Mouse (Mus musculus): ENCODE measurements around the gene Tsfm.
"Not testable (repeated sequence)": the region's sequence is repeated elsewhere in the genome, so short reads cannot be mapped to it uniquely, and the experiment has no call there.

Tsfm gene

DNA sequence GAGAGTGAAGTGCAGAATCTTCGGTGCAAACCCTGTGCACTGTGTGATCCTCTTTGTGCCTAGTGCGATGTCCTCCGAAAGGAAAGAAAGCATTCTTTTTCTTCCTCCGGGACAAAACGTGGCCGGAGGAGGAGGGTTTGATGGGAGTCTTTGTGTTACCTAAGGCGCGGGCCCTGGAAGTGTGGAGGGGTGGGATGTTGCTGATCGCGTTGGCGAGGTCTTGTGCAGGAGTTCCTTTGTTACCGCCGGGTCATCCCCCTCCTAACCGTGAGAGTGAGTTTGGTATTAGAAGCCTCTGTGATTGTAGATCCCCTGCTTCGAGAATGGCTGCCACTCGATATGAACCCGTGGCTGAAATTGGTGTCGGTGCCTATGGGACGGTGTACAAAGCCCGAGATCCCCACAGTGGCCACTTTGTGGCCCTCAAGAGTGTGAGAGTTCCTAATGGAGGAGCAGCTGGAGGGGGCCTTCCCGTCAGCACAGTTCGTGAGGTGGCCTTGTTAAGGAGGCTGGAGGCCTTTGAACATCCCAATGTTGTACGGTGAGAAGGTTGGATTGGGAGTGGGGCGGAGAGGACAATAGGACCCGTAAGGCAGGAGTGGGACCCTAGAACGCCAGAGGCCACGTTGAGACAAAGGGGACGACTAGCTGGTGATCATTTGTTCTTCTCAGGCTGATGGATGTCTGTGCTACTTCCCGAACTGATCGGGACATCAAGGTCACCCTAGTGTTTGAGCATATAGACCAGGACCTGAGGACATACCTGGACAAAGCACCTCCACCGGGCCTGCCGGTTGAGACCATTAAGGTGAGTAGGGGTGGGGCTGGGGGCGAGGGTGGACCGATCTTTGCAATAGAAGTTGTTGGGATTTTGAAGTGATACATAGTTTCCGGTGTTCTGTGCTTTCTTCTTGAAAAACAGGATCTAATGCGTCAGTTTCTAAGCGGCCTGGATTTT, 33.6 kb upstream of the Tsfm start:
- no peak for DNase-seq (ENCODE audit: low spot score)

DNA sequence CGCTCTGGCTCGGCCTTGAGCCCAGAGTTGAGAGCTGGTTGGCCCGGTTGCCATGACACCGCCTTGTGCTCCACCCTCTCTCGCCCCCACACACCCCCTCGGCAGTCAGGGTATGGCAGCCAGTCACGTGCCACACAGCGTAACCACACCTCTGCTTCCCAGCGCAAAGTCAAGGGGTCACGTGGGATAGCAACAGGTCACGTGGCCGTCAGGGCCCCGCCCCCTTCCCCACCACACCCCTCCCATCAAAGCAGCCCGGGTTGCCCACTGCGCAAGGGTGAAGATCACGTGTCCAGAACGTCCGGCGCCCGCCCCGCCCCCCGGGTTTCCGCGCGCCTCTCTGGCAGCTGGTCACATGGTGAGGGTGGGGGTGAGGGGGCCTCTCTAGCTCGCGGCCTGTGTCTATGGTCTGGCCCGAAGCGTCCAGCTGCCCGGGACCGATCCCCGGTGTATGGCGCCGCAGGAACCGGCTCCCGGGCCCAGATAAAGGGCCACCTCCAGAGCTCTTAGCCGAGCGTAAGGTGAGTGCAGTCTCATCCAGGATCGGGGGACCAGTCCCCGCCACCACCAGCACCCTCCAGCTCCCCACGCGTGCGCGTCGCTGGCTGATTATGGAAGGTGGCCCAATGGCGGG, 32.7 kb upstream of the Tsfm start, which contains the start of gene Cdk4:
Cdk4 (plus strand) TSS at position 296 of the 634 bp plus-strand sequence.
- peak; percentile 97 for DNase-seq (ENCODE audit: low spot score)

DNA sequence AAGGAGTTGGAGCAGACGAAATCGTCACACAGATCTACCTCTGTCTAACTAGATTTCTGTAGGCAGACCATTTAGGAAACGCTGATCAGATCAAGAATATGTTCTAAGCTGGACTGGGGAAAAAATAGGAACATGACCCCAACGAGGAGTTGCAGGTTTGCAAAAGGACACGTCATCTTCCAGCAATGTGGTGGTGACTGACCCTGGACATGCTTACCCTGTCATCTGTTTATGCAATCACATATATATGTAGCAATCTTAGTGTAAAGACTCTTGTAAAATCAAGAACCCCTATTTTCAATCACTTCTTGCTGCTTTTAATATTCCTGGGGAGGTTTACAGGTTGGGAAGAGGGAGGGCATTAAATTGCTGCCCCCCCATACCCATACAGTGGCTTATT, 31.9 kb upstream of the Tsfm start:
- DNase-seq (ENCODE audit: low spot score): no peak

DNA sequence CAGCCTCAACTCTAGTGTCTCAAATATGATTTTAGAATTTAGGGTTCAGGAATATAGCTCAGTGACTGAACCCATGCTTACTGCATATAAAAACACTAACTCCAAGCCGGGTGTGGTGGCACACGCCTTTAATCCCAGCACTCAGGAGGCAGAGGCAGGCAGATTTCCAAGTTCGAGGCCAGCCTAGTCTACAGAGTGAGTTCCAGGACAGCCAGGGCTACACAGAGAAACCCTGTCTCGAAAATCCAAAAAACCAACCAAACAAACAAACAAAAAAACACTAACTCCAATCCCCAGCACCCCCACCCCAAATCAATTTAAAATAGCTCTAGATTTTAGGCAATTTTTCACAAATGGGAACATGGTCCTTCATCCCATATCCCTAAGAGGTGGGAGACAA, 31.5 kb upstream of the Tsfm start:
- not testable (repeated sequence) for DNase-seq (ENCODE audit: low spot score)

DNA sequence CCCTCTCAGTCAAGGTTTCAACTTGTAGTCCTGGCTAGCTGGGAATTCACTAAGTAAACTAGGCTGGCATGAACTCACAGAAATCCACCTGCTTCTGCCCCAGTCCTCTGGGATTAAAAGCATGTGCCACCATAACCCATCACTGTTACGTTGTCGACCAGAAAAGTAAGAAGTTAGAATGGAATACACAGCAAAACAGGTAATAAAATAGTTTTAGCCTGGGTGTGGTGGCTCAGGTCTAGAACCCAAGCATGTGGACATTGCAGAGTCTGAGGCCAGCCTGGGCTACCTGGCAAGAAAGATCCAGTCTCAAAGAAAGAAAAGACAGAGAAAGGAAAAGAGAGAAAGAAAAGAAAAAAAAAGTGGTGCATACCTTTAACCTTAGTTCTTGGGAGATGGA, 30.9 kb upstream of the Tsfm start:
- no peak for DNase-seq (ENCODE audit: low spot score)

DNA sequence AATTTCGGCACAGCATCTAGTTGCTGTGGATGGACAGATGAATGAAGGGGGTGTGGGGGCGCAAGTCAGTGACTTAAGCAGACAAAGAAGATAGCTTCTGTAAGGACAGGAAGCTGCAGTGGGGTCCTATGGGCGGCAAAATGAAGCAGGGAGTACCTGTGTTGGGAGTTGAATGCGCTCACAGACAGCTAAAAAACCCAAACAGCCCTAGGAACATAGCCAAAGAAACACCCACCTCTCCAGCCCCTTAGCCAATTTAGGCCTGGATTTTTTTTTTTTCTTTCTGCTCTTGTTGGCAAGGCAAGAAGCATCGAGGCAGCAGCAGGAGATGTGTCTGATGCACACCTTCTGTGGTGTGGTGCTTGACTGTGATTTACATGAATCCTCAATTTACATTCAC, 30.4 kb upstream of the Tsfm start:
- no peak for DNase-seq (ENCODE audit: low spot score)

DNA sequence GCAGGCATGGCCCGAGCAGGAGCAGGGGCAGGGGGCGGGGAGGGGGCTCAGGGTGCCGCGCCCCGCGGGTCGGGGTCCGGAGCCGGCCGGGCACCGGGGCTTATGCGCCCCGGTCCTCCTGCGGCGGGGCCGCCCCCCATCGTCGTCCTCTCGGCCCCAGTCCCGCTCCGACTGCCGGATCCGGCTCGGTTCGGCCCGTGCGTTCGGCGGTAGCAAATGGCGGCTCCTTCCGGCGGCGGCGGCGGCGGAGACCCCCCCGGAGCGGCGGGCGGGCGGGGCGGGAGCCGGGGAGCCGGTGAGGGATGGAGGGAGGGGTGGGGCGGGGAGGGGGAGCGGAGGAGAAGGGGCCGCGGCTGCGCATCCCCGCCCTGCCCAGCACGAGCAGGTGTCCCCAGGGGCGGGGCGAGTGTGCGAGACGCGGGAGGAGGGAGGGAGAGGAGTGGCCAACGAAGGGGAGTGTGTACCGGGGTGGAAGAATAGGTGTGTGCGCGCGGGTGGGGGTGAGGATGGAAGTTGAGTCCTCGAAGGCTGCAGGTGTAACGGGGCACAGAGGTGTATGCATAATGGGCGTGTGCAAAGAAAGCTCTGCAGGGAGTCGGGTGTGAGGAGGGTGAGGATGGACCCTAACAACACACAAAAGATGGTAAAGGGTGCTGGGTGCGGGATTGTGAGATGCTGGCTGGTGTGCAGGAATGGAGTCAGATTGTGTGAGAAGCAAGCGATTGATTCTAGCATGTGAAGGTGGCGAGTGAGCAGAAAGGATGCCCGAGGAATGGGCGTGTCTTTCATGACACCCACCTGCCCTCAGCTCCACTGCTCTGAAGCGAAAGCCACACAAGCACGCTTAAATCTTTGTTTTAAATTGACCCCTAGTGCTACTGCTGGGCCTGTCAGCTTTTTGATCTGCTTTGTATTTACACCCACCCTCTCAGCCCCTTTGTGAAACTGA, 29.6 kb upstream of the Tsfm start, which contains the start of gene March9:
March9 (minus strand) TSS at position 217 of the 949 bp plus-strand sequence.
- peak; percentile 81 for DNase-seq (ENCODE audit: low spot score)

DNA sequence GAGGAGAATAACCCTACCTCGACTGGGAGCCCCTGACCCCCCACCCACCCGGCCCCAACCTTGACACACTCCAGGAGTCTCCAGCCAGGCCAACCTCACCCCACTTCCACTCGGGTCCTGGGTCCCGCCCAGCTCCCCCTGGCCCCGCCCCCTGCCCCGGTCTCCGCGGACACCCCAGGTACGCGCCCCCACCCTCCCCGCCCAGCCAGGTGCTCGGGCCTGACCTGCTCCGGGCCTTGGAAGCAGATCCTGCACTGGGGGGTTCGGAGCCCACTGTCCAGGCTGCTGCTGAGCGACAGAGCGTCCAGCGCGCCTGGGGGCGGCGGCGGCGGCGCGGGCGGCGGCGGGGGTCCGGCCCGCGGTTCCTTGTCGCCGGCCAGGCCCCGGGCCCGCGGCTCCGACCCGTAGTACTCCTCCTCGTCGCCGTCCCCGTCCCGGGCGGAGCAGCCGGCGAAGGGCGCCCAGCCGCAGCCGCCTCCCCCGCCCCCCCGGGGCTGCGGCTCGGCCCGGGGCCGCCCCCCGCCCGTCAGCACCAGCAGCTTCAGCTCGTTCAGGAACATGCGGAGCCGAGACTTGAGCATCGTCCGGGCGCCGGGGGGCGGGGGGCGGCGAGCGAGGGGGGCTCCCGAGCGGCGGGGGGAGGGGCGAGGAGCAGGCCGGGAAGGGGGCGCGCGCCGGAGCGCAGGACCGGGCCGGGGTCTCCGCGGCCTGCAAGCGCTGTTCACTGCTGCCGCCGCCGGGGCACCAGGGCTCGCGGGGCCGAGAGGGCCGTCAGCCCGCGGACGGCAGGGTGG, 28.7 kb upstream of the Tsfm start:
- no peak for DNase-seq (ENCODE audit: low spot score)

DNA sequence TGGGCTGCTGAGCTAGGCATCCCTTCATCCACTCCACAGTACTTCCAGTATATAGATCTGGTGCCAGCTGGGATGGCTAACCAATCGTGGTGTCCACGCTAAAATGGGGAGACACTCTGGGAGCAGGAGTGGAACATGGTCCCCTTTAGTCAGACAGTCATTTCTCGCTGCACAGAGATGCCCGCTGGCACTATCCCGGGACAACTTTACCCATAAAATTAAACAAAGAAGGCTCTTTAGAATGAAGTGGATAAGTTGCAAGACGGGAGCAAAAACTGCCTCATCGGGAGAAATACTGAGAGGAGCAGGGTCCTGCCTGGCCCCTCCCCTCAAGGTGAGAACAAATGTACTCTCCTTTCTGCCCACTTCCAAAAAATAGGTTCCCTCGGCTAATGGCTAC, 28.1 kb upstream of the Tsfm start:
- DNase-seq (ENCODE audit: low spot score): no peak

DNA sequence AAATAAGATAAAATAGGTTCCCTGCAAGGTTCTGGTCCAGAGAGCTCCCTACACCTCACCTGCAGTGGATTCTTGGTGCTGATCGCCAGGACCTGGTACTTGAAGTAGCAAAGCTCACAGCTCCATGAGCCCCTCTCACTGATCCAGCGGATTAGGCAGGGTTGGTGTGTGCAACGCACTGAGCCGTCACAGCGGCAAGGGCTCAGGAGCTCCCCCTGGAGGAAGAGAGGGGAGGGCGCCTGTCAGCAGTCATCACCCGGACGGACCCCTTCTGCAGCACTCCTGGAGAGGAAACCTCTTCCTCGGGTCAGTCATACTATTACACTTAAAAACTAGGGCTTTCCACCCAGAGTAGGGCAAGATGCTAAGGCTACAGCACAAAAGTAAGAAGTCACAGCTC, 27.5 kb upstream of the Tsfm start:
- peak; percentile 68 for DNase-seq (ENCODE audit: low spot score)

DNA sequence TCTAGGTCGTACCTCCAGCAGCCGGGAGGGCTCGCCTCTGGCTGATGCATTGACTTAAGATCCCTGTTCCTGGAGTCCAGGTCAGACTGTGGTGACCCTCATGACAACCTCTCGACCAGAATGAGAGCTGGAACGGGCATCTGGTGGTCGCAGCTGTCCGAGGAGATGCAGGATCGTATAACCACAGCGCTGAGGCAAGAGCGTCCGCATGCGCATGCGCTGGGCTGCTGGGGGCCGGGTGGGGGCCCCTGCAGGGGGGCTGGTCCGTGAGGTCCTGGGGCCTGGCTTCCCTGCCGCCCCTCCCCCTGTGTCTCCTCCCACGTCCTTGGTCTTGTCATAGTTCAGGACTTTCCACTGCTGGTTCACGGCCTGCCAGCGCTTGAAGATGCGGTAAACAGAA, 25.9 kb upstream of the Tsfm start:
- DNase-seq (ENCODE audit: low spot score): no peak

DNA sequence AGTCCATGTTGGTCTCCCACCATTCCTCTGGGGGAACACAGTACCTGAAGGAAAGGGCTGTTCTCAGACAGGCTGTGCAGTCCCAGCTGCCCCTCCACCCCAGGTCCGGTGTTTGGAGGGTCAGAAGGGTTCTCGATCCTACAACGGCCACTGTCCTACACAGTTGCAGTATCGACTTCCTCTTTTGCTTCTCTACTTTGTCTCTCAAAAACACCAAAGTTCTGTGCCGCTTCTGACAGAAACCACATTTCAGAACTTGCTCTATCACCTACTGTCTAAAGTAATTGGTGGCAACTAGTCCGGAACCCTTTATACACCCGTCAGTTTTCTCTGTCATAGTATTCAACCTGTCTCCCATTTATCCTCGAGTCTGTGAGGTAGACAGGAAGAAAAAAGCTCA, 24.8 kb upstream of the Tsfm start:
- no peak for DNase-seq (ENCODE audit: low spot score)

DNA sequence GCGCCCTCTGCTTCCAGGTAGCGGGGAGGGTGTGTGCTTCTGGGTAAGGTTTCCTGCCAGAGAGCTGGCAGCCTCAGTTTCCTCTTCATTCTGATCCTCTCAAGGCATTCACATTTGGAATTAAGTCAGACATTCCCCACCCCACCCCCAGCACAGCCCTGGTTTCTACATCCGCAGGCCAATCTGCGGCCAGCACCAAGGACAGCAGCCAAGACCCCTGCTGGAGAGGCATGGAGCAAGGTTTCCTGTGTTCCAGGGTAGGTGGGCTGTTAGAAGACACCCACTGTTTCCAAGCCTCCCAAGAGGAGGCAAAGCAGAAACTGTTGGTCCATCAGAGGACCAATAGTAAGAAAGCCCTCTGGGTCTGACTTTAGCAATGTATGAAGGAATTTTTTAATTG, 24.0 kb upstream of the Tsfm start:
- DNase-seq (ENCODE audit: low spot score): no peak

DNA sequence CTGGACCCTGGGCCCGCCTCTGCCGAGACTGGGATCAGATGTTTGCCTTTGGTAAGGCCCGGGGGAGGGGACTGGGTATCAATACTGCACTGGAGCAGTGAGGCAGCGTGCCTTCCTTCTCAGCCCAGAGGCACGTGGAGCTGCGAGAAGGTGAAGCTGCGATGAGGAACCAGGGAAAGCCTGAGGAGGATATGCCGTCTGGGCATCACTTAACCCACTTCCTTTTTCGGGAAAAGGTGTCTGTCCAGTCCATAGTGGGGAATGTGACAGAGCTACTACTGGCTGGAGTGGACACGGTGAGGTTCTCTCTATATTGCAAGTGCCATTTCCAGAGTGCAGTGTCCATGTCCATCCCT, 19.5 kb upstream of the Tsfm start:
- DNase-seq (ENCODE audit: low spot score): no peak

DNA sequence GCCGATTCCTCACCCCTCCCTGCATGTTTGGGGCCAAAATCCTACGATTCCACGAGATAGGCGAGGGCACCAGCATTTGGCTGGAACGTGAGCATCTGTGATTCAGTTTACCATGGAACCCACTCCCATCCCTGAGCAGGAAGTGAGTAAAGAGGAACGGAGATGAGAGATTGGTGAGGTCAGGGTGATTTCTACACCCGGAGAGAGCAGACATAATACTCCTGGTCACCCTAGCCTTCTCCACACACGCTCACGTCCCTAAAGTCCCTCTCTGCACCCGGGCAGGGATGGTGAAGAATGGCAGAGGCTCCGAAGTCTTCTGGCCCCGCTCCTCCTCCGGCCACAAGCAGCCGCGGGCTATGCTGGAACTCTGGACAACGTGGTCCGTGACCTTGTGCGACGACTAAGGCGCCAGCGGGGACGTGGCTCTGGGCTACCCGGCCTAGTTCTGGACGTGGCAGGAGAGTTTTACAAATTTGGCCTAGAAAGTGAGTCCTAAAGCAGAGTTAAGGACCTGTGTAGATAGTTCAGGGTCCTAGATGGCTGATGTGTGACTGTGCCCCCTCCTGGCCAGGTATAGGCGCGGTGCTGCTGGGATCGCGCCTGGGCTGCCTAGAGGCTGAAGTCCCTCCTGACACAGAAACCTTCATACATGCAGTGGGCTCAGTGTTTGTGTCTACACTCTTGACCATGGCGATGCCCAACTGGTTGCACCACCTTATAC, 18.9 kb upstream of the Tsfm start:
- DNase-seq (ENCODE audit: low spot score): no peak

DNA sequence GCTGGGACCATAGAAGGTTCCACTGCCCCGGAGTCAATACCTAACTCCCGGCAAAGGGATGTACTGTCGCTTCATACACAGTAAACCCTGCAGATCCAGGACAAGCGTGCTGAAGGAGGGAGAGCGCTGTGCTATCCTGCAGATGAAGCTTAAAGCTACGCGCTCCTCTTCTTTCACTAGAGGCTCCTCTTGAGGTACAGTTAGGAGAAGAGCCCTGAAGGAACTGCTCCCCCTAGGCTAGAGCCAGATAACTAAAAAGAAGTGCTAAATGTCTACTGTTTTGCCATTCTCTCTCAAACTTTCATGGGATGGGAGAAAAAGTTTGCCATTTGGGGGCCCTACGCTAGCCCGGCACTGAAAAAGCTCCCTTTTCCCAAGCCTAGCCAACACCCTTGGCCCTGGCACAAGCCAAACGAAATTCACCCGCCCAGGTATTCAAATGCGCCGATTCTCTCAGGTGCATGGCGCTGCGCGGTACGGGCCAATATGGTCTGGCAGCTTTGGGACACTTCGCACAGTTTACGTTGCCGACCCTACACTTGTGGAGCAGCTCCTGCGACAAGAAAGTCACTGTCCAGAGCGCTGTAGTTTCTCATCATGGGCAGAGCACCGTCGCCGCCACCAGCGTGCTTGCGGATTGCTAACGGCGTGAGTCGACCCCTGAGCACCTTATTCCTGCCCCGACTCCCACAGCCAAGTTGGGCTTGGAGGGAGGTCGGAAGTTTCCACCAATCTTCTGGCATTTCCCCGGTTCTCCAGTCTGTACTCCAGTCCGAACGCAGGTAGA, 18.2 kb upstream of the Tsfm start:
- DNase-seq (ENCODE audit: low spot score): no peak

DNA sequence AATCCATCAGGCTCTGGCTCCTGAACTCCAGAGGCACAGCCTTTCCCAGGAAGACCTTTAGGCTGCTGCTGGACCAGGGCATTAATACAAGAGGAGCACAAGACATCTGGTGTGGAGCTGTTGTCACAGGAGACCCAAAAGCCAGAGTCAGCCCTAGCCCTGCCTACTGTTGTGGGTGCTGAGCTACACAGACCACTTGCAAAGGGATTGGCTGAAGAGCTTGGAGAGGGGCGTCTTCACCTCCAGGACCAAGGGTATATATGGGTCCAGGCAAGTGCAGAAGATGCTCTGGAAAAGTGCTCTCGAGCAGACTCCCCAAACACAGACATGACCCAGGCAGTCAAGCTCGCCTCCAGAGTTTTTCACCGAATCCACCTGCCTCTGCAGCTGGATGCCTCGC, 17.3 kb upstream of the Tsfm start, which contains the start of gene Cyp27b1:
Cyp27b1 (plus strand) TSS at position 297 of the 400 bp plus-strand sequence.
- no peak for DNase-seq (ENCODE audit: low spot score)

DNA sequence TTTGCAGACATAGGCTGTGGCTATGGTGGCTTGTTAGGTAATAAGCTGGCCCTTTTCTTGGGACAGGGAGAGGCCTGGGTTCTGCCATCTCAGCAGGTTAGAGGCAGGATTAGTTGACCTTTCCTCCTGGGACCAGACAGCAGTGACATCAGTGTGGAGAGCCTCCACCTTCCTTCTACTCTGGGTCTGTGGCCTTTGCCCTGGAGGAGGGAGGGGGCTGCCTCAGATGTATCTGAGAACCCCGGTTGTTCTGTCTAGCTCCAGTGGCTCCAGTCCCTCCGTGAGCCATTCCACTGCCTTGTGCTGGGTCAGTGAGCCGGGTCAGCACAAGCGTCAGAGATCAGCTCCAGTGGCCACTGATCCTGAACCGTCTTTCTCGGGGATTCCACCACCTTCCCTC, 12.5 kb upstream of the Tsfm start:
- DNase-seq (ENCODE audit: low spot score): no peak

DNA sequence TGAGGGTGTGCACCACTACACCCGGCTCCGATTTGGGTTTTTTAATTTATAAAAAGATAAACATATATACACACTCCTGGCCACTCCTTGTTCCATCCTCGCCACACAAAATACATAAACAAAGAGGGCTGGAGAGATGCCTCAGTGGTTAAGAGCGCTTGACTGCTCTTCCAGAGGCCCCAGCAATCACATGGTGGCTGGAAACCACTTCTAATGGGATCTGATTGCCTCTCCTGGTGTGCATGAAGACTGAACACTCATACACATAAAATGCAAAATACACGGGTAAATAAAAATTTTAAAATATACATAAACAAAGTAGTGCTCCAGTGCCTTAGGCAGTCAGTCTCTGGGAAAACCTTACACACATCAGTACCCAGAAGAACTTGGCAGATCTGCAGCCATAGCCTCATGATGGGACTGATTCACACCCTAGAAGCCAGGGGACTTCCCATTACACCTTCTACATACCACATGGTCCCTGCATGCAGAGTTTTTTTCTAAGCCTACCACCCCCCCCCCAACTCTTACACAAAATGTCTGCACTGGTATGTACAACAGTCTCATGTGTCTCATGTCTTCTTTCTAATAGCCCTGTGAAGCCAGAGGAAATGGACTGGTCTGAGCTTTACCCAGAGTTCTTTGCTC, 12.0 kb upstream of the Tsfm start:
- DNase-seq (ENCODE audit: low spot score): no peak
